Mouse (Mus musculus): Measurements from ENCODE around the gene Tars2.

DNA sequence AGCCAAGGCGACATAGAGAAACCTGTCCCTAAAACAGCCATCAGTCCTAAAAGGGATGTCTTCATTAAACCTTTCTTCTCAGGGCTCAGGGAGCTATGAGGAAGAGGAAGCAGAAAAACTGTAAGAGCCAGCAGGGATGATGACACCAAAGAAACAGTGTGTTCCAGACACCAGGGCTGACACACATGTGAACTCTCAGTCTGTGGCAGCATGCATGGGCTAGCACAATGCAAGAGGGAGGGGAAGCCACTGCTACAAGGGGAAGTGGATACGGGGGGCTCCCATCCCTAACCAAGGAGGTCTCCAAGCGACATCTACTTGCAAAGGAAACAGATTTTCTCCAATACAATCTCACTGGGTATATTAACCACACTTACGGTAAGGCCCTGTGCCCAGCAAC, 53.7 kb downstream of the Tars2 start:
- TF ChIP-seq GATA1 (IDR thresholded peaks at IDR 0.05; ENCODE audit: low read length) (no peak), TAL1 (IDR thresholded peaks at IDR 0.05; ENCODE audit: low read length) (no peak)

Data from erythroblast, embryonic 14.5 days (primary cell).